Mouse (Mus musculus): ENCODE data around the gene Marc2. TPM values are rescaled to one million over a fixed set of nuclear protein-coding genes. Genes with fewer than 3 reads are reported as not detected.

Marc2 gene
- polyA plus RNA-seq, 1 experiment, result 73.3 TPM

- WGBS, result 81% methylated on average over 6 of the region's 6 CpGs
- Histone ChIP-seq H3K4me3 (replicated peaks; ENCODE audit: extremely low read depth, low read depth, low read length) (no peak overlapping the region), H3K4me1 (ENCODE audit: control insufficient read depth, insufficient read depth, low read length) (no peaks in the 10 kb centered on the region)
- DNase-seq, result no peak
- TF ChIP-seq CTCF (IDR thresholded peaks at IDR 0.05; ENCODE audit: insufficient read depth, low read length) (no peak), POLR2A (IDR thresholded peaks at IDR 0.05; ENCODE audit: borderline replicate concordance, extremely low read depth, low read depth, low read length) (no peak)
Observed at GRCm38 (mm10) chr1:184817768-184818167, 28.5 kb downstream of the Marc2 start.

- H3K4me1 ChIP-seq (ENCODE audit: control insufficient read depth, insufficient read depth, low read length), result no peaks in the 10 kb centered on the region
- TF ChIP-seq CTCF (IDR thresholded peaks at IDR 0.05; ENCODE audit: insufficient read depth, low read length) (no peak), POLR2A (IDR thresholded peaks at IDR 0.05; ENCODE audit: borderline replicate concordance, extremely low read depth, low read depth, low read length) (no peak)
- DNase-seq, result no peak
- 79% methylated on average over 8 of the region's 8 CpGs for WGBS
- no peak overlapping the region for H3K4me3 ChIP-seq (replicated peaks; ENCODE audit: extremely low read depth, low read depth, low read length)
Observed at GRCm38 (mm10) chr1:184811716-184812250, 34.5 kb downstream of the Marc2 start.

- Histone ChIP-seq H3K4me3 (replicated peaks; ENCODE audit: extremely low read depth, low read depth, low read length) (no peak within 1 kb of the TSS), H3K4me1 (ENCODE audit: control insufficient read depth, insufficient read depth, low read length) (no peaks in the 10 kb centered on the region)
- TF ChIP-seq CTCF (IDR thresholded peaks at IDR 0.05; ENCODE audit: insufficient read depth, low read length) (no peak), POLR2A (IDR thresholded peaks at IDR 0.05; ENCODE audit: borderline replicate concordance, extremely low read depth, low read depth, low read length) (no peak)
- DNase-seq, result no peak
- 19% methylated on average over 52 of the region's 52 CpGs for WGBS
Observed at GRCm38 (mm10) chr1:184810780-184811575, 35.3 kb downstream of the Marc2 start, which contains the start of gene Marc1. Marc1 (minus strand) TSS chr1:184811313.

- WGBS, result 73% methylated on average over 6 of the region's 6 CpGs
- TF ChIP-seq CTCF (IDR thresholded peaks at IDR 0.05; ENCODE audit: insufficient read depth, low read length) (no peak), POLR2A (IDR thresholded peaks at IDR 0.05; ENCODE audit: borderline replicate concordance, extremely low read depth, low read depth, low read length) (no peak)
- DNase-seq, result no peak
- no peak overlapping the region for H3K4me3 ChIP-seq (replicated peaks; ENCODE audit: extremely low read depth, low read depth, low read length)
- H3K4me1 ChIP-seq (ENCODE audit: control insufficient read depth, insufficient read depth, low read length), result no peaks in the 10 kb centered on the region
Observed at GRCm38 (mm10) chr1:184809578-184810001, 36.7 kb downstream of the Marc2 start.

GRCm38 (mm10) chr1:184808418-184809012 is 37.7 kb downstream of the Marc2 start:
- TF ChIP-seq POLR2A (IDR thresholded peaks at IDR 0.05; ENCODE audit: borderline replicate concordance, extremely low read depth, low read depth, low read length), result no peak
- TF ChIP-seq CTCF (IDR thresholded peaks at IDR 0.05; ENCODE audit: insufficient read depth, low read length), result no peak
- 72% methylated on average over 17 of the region's 17 CpGs for WGBS
- no peaks in the 10 kb centered on the region for H3K4me1 ChIP-seq (ENCODE audit: control insufficient read depth, insufficient read depth, low read length)

GRCm38 (mm10) chr1:184807627-184808417 is 38.4 kb downstream of the Marc2 start:
- 50% methylated on average over 15 of the region's 15 CpGs for WGBS
- DNase-seq, result no peak

More at GRCm38 (mm10) chr1:184808418-184809012, 37.7 kb downstream of the Marc2 start:
- no peak overlapping the region for H3K4me3 ChIP-seq (replicated peaks; ENCODE audit: extremely low read depth, low read depth, low read length)
- DNase-seq, result no peak

GRCm38 (mm10) chr1:184807123-184807522 is 39.1 kb downstream of the Marc2 start:
- Histone ChIP-seq H3K4me3 (replicated peaks; ENCODE audit: extremely low read depth, low read depth, low read length) (no peak overlapping the region), H3K4me1 (ENCODE audit: control insufficient read depth, insufficient read depth, low read length) (no peaks in the 10 kb centered on the region)
- 72% methylated on average over 7 of the region's 7 CpGs for WGBS
- TF ChIP-seq CTCF (IDR thresholded peaks at IDR 0.05; ENCODE audit: insufficient read depth, low read length) (no peak), POLR2A (IDR thresholded peaks at IDR 0.05; ENCODE audit: borderline replicate concordance, extremely low read depth, low read depth, low read length) (no peak)
- no peak for DNase-seq

More at GRCm38 (mm10) chr1:184807627-184808417, 38.4 kb downstream of the Marc2 start:
- Histone ChIP-seq H3K4me3 (replicated peaks; ENCODE audit: extremely low read depth, low read depth, low read length) (no peak overlapping the region), H3K4me1 (ENCODE audit: control insufficient read depth, insufficient read depth, low read length) (no peaks in the 10 kb centered on the region)
- TF ChIP-seq CTCF (IDR thresholded peaks at IDR 0.05; ENCODE audit: insufficient read depth, low read length) (no peak), POLR2A (IDR thresholded peaks at IDR 0.05; ENCODE audit: borderline replicate concordance, extremely low read depth, low read depth, low read length) (no peak)

GRCm38 (mm10) chr1:184805749-184806148 is 40.5 kb downstream of the Marc2 start:
- 80% methylated on average over 4 of the region's 4 CpGs for WGBS
- Histone ChIP-seq H3K4me3 (replicated peaks; ENCODE audit: extremely low read depth, low read depth, low read length) (no peak overlapping the region), H3K4me1 (ENCODE audit: control insufficient read depth, insufficient read depth, low read length) (no peaks in the 10 kb centered on the region)
- no peak for DNase-seq
- TF ChIP-seq CTCF (IDR thresholded peaks at IDR 0.05; ENCODE audit: insufficient read depth, low read length) (no peak), POLR2A (IDR thresholded peaks at IDR 0.05; ENCODE audit: borderline replicate concordance, extremely low read depth, low read depth, low read length) (no peak)
